Mouse (Mus musculus) G1E (cell line): ENCODE results near the gene Smok2b.

Experiments
- CTCF ChIP-seq: IDR thresholded peaks from 2 replicates; pipeline ENCODE4 v1.5.1; 2012; ENCODE audit warnings: low read depth, low read length, inconsistent platforms, mixed read lengths
- GATA1 ChIP-seq: IDR thresholded peaks from 2 replicates; pipeline ENCODE4 v1.6.1; 2012; ENCODE audit warnings: borderline replicate concordance, low read length, inconsistent platforms, mixed read lengths

GRCm38 (mm10) chr17:13206491-13206890, 23.6 kb upstream of the Smok2b start:
- no peak for TF ChIP-seq CTCF
- no peak for TF ChIP-seq GATA1
